Mouse (Mus musculus) heart, adult 18-20 months (tissue): ENCODE results near the gene Tedc1. TPM values are rescaled to one million over a fixed set of nuclear protein-coding genes. Genes with fewer than 3 reads are reported as not detected.

ENCODE experiments used
- DNase-seq, 2 experiments: peaks; one replicate each; pipeline ENCODE4 v3.0.0; 2021 to 2022; ENCODE audit warnings: mixed read lengths in 1 of 2
- total RNA-seq, 2 experiments: library from RNA; stranded (reverse); gene quantifications; 2 replicates each; pipeline ENCODE4 v1.2.3; 2021

The Tedc1 gene
- total RNA-seq, 2 experiments from 2014 or later, result 0.31 to 0.89 TPM

DNA sequence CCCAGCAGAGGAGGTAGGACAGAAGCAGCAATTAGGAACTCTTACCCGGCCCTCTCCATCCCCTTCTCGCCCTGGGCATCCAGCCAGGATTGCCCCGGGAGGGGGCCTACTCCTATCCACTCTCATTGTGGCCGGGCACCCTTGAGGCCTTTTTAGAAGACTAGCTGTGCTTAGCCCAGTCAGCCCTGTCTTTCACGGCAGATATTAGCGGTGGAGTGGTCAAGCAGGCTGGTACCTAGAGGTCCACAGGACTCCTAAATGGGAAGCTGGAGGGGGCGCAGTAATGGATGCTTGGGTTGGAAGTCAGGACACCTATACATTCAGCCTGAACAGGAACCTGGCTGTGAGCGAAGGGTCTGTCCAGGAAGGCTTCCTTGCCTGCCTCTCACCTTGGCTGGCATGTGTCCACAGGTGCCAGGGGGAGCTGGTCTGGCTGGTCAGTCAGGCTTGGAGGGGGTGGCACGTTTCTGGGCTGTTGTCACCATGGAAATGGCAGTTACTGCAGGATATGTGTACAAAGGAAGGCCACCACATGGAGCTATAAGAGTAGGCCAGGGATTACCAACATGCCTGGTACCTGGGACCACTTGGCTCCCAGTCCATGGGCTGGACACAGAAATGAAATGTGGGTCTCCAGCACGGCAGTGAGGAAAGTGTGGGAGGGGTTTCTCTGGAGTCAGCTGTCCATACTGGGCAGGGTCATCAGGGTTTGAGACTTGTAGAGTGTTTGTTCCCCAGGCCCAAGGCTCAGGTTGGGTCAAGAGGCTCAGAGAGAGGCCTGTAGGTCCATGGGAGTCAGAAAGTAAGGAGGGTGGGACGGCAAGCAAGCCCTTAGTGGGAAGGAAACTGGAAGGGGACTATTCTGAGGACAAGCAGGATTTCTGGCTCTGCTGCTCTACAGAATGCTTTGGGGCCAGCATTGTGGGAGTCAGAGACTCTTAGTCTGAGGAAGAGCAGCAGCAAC lies 17.0 kb upstream of the Tedc1 start:
- peak; percentile 35 to 53 for DNase-seq

DNA sequence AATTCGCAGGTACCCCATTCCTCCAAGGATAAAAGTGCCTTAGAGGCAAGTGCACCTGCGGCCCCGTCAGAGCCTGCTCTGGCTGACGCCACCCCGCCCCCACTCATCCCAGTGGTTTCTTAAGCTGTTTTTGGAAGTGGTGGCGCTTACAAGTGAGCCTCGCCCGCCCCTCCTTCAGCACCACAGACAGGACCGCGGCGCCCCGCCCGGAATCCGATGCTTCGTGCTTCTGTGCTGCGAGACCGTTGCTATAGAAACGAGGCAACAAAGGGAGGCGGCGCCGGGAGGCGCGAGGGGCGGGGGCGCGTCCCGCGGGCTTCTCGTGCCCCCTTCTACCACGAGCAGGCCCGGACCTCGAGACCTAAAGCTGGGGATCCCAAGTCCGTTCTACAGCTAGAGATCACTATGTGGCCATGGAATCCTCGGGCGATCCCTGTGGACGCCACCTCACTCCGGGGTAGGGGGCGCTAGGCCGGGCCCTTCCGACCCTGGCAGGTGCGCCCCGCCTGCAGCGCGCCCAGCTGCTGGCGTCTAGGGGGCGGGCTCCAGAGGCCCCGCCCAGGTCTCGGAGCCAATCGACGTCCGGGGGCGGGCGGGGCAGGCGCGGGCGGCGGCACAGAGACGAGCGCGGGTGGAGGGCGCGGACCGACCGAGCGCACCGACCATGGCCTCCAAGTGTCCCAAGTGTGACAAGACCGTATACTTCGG lies 16.2 kb upstream of the Tedc1 start, which contains the start of gene Crip2:
Gene Crip2, plus strand, starts transcription at position 329 of the 708 bp plus-strand sequence.
- peak; percentile 94 to 96 for DNase-seq

- peak; percentile 83 to 86 for DNase-seq
These were observed 15.4 kb upstream of the Tedc1 start for GRCm38 (mm10) chr12:113140616-113141411.

- peak; percentile 86 to 89 for DNase-seq
These were observed 14.7 kb upstream of the Tedc1 start for GRCm38 (mm10) chr12:113141531-113141973.

- DNase-seq, result peak; percentile 92 to 97
These were observed 13.9 kb upstream of the Tedc1 start for GRCm38 (mm10) chr12:113142021-113142975.

DNA sequence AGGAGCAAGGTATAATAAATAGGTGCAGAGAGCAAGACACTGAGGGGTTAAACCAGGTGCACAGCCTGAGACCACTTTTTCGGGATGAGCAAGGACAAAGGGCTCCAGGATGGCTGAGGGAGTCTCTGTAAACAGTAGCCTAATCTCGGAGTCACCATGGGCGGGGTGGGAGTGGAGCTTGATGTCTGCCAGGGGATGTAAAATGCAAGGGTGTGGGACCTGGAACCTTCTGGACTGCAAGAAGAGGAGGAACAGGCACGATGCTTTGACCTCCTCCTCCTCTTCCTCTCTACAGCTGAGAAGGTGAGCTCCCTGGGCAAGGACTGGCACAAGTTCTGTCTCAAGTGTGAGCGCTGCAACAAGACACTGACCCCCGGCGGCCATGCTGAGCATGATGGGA lies 13.1 kb upstream of the Tedc1 start:
- DNase-seq, result peak; percentile 76 to 78

DNA sequence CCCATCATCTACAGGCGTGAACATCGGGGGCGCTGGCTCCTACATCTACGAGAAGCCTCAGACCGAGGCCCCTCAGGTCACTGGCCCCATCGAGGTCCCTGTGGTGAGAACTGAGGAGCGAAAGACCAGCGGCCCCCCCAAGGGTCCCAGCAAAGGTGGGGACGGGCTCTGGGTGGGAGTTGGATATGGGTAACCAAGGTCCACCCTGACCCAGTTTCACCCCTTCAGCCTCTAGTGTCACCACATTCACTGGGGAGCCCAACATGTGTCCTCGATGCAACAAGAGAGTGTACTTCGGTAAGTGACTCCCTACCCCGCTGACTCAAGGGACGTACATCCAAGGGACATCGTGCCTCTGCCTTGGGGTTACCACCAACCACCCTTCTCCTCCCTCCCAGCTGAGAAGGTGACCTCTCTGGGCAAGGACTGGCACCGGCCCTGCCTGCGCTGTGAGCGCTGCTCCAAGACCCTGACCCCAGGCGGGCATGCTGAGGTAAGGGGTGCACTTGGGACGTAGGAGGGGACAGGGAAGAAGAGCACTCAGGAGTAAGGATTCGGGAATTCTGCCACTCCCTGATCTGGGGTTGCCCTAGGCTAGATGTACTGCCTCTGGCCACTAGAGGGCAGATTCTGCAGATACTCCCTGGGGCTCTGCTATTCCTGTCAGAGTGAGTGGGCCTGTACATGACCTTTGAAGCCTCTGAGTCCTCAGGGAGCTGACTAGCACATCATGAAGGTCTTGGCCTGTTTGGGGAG lies 12.0 kb upstream of the Tedc1 start:
- peak; percentile 76 to 77 for DNase-seq

DNA sequence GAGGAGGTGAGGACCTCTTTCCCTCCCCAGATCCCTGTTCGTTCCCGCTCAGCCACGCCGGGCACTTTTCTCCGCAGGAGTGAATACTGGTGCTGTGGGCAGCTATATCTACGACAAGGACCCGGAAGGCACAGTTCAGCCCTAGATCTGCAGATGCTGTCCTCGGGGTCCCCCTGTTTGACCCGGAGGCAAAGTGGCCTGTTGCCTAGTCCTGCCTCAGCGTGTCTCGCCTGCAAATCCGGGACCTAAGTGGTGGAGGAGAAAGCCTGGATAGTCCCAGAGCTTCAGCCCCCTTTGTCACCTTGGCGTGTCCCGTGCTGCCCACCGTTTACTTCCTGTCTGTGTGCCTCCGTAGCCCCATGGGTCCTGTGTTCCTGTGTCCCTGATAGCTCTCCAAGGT lies 11.3 kb upstream of the Tedc1 start:
- DNase-seq, result no peak

- DNase-seq, result no peak
These were observed 10.6 kb upstream of the Tedc1 start for GRCm38 (mm10) chr12:113145591-113145990.

DNA sequence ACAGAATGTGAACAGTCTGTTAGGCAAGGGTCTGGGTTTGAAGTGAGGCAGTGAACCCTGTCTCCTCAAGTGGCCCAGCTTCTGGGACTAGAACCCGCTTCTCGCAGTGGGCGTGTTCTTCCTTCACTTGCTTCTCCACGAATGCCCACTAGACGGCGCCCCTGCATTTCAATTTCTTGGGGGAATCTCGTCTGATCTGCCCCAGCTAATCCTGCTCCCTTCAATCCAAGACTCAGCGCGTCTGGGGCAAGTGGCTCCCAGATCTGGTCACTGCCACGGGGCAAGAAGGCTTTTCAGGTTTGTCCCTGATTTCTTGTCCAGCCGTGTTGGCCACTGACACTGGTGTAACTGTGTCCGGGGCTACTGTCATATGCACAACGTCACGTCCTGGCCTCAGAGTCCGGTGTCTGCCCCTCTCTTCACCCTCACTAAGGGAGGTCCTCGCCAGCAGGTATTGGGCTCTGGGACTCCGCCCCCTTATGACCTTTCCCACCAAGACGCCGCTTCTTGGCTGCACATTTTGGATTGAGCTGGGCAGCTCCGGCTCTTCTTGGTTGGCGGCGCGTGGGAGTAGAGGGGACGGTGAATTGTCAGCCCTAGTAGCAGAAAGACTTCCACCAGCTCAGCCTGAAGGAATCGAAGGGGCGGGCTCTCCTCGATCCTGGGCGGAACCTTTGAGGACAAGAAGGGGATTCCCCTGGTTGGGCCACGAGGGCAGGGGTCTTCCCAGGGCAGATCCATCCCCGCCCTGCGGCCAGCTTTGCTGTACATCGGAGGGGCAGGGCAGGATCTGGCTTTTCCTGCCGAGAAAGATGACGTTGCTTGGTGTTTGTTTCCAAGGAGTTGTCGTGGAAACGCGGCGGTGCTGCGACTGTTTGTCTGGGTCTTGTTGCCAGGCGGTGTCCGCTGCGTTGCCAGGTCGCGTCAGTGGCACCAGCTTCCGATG lies 9.8 kb upstream of the Tedc1 start, which contains the start of gene Crip1:
Gene Crip1, plus strand, starts transcription at position 205 of the 946 bp plus-strand sequence.
- peak; percentile 92 to 98 for DNase-seq

DNA sequence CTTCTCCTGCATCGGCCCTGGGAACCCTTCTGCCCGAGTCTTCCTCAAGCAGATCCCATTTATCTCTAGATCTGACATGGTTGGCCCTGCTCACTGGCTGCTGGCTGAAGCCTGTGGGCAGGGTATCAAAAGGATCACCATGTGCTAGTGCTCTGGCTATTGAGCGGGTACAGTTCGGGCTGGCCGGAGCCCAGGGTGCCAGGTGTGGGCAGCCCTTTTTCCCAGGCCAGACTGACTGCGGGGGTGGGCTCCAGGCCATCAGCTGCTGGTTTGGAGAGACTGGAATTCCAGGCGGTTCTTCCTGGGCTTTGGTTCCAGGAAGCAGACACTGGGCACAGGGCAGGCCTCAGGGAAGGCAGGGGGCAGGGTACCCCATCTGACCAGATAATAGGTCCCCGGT lies 8.7 kb upstream of the Tedc1 start:
- peak; percentile 59 to 60 for DNase-seq

- peak; percentile 75 to 78 for DNase-seq
These were observed 7.7 kb upstream of the Tedc1 start for GRCm38 (mm10) chr12:113148381-113149035.

DNA sequence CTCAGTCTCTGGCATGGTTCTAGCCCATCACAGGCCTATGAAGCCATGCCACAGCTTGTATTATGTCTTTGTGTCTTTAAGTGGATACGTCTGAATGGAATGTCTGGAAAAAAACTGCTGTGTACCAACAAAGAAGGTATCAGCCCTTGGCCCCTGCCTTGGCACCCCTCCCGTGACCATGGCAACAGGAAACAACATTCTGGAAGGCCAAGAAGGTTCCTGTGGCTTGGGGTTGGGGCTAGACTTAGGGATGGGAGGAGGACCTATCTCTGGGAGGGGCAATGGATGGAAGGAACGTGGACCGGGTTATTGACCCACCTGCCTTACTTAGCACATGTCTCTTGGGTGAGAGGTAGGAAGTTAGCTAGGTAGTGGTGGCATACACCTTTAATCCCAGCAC lies 6.9 kb upstream of the Tedc1 start:
- peak; percentile 55 to 57 for DNase-seq

GRCm38 (mm10) chr12:113149896-113150295 lies 6.3 kb upstream of the Tedc1 start:
- peak; percentile 30 to 37 for DNase-seq

GRCm38 (mm10) chr12:113150591-113150990 lies 5.6 kb upstream of the Tedc1 start:
- peak; percentile 25 to 30 for DNase-seq

GRCm38 (mm10) chr12:113151046-113151445 lies 5.2 kb upstream of the Tedc1 start:
- DNase-seq, result peak; percentile 62 to 67

DNA sequence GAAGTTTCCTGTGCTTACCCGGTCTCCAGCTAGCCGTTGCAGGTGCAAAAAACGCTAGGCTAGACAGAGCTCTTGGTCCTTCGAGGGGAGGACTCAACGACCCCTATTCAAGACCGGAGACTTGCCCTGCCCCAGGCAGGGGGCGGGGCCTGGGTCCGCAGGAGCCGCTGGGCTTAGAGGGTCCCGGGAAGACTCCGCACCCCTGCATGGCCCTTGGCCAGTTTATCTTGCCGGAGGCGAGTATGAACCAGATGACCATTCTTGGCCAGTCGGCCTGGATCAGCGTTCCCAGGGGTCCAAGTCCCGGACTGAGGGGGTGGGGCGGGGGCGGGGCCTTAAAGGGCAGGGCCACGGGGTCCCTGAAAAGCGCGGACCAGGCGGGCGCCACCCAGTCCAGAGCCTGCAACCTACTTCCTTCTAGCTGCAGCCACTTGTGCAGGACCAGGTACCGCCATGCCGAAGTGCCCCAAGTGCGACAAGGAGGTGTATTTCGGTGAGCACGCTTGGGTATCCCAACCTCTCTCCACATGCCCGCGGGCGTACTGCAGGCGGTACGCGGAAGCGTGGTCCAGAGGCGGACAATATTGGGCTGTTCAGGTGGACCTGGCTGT lies 4.5 kb upstream of the Tedc1 start:
- peak; percentile 80 to 86 for DNase-seq

- peak; percentile 74 to 79 for DNase-seq
These were observed 4.0 kb upstream of the Tedc1 start for GRCm38 (mm10) chr12:113152272-113152661.
